Mouse (Mus musculus) right cerebral cortex, postnatal 36 days (tissue): ENCODE results near the gene Lad1.

Experiments used
- DNase-seq, 2 experiments: peaks; one replicate each; pipeline ENCODE4 v3.0.0; 2022; ENCODE audit warnings: low spot score in 2 of 2, mixed read lengths in 1 of 2

Gene Lad1

DNA sequence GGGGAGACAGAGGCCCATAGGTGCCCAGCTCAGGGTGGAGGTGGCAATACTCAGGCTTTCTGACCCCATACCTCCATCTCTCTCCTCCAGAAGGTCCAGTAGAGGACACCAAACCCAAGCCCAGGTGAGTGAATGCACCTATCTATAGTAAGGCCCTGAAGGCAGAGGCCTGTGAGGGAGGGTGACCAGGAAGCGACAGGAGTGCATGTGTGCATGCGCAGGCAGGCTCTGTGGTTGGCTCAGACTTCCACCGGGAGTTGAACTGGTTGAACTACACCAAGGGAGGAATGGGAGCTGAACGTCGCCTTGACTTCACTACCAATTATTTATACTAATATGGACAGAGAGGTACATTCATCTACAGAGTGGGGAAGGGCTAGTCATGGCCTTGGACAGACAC is 28.2 kb downstream of the Lad1 start:
- DNase-seq, result no peak

DNA sequence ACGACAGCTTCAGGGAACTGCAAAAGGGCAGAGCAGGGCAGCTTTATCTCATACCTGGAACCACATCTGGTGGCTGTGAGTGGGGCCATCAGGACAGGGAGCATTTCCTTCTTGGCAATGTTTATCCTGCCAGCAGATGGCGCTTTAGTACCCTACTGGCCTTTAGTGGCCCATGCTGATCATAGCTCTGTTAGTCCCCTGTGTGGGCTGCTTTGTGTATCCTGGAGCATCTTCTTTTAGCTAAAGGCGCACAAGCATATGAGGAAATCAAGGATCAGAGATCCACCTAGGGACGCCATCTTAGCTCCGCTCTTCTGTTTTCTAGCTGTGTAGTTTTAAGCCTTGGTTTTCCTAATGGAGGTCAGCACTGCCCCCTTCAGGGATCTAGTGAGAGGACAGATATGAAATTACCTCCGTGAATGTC is 28.8 kb downstream of the Lad1 start:
- DNase-seq, result no peak

DNA sequence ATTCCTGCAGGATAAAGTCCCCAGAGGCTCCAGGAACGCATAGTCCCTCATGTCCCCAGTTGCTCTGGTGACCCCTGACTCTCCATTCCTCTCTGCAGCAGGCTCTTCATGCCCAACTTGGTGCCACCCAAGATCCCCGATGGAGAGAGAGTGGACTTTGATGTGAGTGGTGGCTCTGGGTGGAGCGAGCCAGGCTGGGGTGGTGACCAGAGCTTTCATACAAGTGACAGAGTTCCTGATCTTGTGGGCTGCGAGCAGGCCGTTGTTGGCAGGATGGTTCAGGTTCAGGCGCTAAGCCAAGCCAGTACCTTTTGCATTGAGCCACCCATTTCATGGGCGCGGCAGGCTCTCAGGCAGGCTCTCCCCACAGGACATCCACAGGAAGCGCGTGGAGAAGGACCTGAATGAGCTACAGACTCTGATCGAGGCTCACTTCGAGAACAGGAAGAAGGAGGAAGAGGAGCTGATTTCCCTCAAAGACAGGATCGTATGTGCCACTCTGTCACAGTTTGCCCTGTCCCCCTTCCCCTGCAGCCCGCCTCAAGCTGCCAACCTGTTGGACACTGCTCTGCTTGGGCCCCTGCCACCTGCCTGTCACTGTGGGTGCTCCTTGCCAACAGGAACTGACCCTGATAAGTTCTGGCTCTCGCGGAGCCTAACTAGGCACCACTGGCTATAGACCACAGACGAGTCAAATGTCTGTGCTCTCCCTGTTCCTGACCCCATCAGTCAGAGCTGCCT is 29.4 kb downstream of the Lad1 start:
- no peak for DNase-seq

DNA sequence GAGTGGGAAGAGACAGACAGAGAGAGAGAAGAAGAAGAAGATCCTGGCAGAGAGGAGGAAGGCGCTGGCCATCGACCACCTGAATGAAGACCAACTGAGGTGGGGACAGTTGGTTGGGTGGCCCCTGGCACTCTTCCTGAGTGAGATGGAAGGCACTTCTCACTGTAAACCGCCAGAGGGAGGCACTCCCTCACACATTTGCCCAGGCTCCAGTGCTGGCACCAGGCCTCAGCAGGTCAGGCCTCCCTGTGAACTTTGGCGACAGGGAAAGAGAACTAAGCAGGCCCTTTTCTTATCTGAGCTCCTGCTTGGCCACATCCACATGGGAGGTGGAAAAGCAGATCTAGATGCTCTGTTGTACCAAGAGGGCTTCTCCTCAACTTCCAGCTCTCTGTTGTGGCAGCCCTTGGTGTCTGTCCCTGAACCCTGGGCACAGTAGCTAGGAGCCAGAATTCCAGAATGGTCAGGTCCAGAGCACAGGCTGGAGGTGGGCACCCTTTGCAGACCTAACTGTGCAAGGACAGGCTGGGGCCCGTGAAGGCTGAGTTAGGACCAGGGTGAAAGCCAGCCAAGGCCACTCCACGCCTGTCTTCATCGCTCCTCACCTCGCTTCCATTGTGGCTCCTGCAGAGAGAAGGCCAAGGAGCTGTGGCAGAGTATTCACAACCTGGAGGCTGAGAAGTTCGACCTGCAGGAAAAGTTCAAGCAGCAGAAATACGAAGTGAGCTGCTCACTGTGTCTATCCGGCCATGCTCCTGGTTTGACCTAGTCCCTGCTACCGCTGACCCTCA is 32.5 kb downstream of the Lad1 start:
- no peak for DNase-seq

DNA sequence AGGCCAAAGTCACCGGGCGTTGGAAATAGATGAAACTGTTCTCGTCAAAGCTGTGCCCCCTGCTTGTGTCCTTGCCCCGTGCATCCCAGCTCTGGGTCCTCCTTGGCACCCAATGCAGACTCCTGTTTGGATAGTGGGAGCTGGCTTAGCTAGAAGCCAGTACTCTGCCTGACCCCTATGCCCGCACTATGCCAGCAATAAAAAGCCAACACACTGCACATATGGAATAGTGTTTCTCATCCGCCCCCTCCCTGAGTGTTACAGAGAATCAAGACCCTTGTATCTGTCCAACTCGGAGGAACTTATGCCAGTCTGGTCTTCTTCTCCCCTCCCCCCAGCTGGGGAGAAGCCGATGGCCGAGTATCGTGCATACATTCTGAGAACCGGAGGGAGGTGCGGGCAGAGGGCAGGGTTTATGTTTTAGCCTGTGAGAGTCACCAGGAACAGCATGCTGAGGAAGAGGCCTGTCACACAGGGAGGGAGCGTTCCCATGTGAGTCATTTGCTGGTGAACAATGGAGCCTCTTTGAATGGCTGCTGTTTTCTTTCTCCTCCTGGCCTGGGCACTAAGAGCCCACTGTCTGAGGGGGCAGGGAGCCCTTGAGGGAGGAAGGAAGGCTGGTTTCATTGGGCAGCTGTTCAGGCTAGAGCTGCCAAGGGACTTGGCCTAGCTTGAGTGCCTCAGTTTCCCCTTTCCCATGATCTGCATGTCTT is 33.8 kb downstream of the Lad1 start:
- DNase-seq, result peak in 1 of 2 experiments; percentile 19

DNA sequence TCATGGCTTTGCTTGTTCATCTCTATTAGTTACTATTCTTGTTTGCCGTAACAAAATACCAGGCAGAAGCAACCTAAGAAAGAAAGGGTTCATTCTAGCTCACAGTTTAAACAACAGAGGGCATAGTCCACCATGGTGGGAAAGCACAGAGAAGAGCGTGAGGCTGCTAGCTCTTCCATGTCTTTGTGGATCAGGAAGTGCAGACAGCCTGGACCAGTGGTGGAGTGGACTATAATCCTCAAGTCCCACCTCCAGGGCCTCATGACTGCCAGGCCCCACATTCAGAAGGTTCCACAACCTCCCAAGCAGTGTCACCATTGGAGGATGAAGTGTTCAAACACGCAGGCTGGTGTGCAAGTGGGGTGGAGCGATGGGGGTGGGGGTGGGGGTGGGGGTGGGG is 34.8 kb downstream of the Lad1 start:
- DNase-seq, result no peak

DNA sequence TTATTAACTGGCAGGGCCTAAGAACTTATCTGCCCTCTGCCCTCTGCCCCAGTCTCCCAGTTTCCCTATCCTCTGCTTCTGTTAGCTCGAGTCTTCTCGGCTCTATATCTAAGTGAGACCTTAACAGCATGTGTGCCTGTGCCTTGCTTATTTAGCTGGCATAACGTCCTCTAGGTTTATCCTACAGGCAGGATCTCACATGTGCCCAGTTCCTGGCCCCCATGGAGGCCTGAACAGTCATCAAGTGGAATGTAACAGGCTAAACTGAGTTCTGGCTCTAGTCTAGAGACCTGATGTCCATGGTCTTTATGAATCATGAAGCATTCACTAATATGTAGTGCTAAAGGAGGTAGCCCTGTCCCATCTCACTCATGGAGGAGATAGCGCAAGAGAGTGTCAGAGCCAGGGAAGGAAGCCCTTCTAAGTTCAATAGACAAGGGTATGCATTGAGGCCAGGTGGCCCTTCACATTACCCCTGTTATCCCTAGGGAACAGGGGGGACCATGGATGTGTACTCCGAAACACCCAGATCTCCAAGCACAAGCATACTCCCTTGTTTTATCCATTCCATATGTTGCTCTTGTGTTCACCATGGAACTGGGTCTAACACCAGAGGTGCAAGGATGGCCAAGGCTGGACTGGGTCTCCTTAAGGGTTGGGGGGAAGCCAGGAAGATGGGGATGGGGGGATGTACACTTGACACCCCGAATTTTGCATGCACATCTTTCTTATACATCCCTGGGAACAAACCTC is 36.4 kb downstream of the Lad1 start:
- no peak for DNase-seq

DNA sequence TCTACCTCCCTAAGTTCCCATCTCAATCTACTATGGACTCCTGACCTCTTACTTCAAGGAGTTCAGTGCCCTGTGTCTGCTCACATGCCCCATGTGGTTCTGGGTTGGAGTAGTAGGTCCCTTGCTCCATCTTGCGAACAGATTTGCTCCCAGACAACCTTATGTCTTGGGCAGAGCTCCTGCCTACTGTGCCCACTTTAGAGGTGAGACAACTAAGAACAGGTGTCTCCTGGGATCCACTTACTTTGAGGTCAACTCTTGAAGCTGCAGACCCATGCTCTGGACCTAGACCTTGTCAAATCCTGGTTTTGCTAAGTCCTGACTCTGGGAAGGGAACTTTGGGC is 36.9 kb downstream of the Lad1 start:
- no peak for DNase-seq

DNA sequence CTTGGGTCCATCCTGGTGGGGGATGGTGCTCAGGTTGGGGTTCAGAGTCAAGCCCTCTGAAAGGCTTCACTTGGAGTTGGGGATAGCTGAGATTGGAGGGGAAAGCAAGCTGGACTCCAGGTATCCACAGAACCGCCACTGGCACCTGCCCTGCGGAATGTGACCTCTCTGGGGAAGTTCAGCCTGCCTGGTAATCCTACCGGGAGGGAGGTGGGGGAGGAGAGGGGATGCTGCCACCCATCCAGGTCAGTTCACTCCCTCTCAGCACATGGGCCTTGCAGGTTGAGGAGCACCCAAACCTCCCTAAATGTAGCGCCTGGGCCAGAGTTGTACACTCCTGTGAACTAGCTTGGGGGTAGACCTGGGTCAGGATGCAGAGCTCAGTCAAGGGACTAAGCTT is 37.7 kb downstream of the Lad1 start:
- no peak for DNase-seq

DNA sequence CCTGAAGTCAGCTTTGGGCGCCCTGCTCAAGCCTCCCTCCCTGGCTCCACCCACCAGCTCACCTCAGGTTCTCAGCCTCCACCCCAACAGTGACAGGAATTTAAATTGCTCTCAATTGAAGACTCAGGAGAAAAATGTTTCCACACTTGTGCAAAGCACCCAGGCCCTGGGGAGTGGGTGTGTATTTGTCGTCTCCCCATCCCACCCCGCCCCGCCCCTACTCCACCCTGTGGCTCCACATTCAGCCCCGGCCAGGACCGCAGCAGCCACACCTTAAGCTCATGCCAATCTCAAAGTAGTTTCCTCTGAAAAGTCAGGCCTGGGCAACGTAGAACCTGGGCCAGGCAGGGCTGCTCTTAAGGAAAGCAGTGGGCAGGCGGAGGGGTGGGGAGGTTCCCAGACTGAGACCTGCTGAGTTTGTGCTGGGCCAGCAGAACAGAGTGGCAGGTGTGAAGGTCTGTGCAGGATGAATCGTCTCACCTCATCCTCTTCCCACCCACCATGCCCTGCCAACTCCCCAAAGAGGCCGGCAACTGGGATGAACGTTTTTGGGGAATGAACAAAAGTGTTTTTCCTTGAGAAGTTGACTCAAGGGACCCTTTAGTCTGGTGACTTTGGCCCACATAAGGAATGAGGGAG is 38.9 kb downstream of the Lad1 start:
- DNase-seq, result no peak

DNA sequence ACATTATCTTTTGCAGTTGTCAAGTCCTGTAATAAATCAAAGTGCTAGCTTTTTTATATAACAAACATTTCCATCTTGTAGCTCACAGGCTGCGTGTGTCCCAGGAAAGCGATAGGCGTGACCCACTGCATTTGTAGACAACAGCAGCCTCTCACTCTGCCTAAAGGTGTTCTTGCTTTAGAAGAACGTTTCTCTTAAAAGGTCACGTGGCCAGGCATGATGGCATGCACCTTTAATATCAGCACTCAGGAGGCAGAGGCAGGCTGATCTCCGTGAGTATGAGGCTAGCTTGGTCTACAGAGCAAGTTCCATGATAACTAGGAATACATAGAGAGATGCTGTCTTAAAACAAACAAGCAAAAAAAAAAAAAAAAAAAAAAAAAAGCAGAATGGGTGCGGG is 40.1 kb downstream of the Lad1 start:
- no peak for DNase-seq

DNA sequence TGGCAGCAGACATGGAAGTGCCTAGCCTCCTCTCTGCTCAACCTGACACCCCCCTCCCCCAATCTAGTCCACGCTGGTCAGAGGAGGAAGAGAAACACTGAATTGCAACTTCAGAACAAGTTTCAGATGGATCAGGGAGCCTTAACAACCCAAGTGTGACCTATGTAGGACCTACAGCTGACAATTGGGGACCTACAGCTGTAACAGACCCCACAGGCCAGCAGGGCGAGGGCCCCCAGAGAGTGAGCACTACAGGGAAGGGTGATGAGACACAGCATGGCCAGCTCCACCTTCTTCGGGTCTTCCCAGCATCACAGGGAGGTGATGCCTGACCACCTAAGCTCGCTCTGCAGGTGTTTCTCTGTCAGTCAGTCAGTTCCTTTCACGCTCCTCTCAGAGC is 42.7 kb downstream of the Lad1 start:
- DNase-seq, result no peak

DNA sequence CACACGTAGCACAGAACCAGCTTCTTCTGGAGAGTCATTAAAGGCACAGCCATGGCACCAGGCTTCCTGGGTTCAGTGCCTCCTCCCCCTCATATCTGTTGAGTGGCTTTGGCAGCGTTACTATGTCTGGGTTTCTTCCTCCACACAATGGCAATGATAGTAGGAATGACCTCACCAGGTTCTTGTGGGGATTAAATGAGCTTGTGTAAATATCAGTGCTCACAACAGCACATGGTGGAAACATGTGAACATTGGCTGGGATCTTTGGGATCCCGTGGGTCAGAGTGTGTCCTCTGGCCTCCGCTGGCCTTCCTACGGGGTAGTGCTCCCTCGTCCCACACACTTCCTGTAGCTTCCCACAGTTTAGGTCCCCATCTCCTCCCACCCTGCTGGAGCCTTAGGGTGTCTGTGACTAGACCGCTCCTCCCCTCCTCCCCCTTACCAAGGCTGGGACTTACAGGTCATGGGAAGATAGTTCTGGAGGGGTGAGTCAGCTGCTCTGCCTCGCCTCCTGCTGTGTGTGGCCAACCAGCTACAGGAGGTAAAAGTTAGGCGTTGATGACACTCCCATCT is 43.7 kb downstream of the Lad1 start:
- DNase-seq, result no peak

DNA sequence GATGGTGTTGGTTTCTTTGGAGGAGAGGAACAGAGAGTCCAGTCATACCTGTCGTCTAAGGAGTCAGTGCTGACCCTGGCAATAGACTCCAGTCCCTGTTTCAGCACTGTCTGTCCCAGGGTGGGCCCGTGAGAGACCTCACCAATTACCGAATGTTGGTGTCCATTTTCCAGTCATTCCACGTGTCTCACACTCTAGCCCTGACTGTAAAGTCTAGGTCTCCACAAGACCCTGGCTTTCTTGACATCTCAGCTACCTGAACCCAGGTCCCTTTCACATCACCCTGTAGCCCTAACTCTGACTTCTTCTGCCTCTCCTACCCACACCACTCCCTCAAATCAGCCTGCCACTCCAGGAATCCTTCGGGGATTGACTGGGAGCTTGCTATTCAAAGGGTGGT is 44.2 kb downstream of the Lad1 start:
- no peak for DNase-seq

DNA sequence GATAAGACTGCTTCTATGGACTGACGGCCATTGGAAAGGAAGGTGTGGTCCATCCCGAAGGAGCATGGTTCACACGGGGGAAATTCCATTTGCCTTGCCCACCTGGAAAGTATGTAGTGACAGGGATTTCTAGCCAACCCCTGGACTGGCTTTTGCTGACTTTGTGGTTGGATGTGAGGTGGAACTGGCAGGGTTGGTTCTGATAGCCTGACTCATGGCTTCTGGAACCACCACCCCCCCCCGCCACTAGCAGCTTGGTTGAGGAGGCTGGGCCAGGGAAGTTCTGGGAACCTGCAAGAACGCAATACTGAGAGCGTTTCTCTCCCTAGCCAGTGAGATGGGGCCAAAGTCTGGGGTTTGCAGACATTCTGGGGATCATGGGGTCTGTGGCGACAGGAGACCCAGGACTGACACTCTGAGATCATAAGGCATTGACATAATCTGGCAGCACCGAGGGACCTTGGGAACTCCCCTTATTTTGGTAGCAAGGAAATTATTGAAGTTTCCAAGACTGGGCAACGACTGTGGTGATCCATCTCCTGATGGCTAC is 45.5 kb downstream of the Lad1 start:
- DNase-seq, result no peak

DNA sequence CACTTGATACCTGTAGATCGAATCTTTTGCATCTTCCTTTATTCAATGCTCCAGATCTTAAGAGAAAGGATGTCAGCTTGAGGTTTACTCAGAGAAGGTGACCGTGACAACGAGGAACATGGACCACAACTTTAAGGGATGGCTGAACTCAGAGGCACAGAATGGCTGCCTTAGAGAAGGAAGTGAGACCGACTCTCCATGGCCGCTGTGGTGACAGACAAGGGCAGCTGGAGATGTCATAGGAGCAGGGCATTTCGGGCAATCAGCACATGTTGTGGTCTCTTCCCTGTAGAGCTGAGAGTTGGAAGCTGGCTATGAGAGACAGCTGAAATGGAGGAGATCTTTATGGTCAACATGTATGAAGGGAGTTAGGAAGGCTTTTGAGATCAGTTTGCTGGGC is 46.4 kb downstream of the Lad1 start:
- DNase-seq, result no peak

DNA sequence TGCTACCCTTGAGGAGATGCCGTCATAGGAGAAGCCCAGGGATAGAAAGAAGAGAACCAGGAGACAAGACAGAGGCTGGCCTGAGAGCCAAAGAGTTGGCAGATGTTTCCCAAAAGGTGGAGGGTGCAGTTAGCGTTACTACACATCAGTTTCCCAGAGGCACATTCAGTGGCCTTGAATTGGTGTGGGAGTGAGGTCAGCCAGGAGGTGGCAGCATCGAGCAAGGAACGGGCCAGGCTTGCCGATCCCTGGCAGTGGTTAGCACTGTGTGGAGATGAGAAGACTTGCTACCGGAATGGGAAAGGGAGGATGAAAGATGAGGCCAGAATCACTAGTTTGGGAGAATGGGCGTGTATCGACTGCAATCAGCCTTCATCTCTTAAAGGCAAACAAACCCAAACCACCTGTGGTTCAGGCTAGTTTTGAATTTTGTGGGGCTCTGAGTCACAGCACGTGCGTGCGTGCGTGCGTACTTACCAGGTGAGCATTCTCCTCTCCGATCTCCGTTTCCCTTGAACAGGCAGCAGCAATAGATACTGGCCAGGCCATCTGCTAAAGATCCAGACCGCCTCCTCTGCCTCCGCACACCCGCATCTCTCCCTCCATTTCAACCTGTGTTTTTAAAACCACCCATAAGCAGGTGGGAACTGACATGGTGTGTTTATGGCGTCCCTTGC is 47.3 kb downstream of the Lad1 start:
- DNase-seq, result peak; percentile 70 to 75

DNA sequence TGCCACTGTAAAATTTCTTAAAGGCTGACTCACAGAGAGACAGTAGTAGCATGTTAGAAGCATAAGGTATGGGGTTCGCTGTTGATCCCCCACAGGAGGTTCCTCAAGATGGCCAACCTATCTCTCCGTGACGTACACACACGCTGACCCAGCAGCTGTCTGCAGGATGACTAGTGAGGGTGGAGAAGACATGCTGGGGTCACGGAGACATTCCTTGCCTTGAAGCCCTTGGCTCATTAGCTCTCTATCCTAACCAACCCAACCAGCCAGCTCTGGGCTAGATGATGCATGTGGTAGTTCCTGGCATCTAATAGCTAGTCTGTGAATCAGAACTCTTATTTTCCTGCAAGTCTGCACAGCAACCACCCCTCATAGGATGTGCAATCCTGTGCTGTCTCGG is 50.2 kb downstream of the Lad1 start:
- no peak for DNase-seq

DNA sequence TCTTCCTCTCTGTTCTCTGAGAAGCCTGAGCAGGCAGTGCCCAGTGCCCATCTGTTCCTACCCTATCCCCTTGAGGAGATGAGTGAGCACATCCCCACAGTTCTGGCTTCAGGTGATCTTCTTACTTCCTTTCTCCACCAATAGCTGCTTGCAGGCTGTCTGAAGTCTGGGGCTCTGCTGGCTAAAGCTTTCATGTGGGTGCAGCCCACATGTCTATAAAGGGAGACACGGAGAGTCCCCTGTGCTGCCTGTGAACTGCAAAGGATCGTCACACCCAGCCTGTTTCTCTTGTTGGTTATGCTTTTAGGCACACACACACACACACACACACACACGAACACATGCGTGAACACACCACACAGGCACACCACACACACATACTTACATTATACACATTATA is 54.6 kb downstream of the Lad1 start:
- peak; percentile 17 to 41 for DNase-seq

DNA sequence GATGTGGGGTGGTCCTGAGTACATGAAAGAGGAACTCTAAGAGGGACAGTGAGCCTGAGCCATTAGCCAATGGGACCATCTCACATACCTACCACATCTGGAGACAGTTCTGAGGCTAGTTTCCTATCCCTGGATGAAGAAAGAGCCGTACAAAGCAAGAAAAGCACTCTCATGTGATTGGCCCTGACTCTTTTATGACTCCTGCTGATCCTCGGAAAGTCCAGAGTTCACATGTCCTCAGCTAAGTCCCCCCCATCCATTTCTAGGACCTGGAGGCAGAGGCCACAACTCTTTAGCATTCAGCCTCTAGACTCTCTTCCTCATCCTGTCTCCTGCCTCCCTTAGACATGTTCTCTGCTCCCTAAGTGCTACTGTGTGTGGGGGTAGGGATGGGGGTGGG is 58.9 kb downstream of the Lad1 start:
- DNase-seq, result no peak
